Mouse (Mus musculus) testis, adult 2 months (tissue): ENCODE measurements around the gene Ly6g6d. TPM values are rescaled to one million over a fixed set of nuclear protein-coding genes. Genes with fewer than 3 reads are reported as not detected.

ENCODE experiments used
- H3K27ac ChIP-seq: fragments of 200-500 bp; 2 replicates; pipeline ENCODE4 v1.5.1; 2012; ENCODE audit warnings: low read depth, low read length; ENCODE audit not compliant: control insufficient read depth, insufficient read depth
- H3K27me3 ChIP-seq: fragments of 200-500 bp; 2 replicates; pipeline ENCODE4 v1.6.1; 2012; ENCODE audit warnings: mild to moderate bottlenecking, low read length, moderate library complexity; ENCODE audit not compliant: control insufficient read depth, insufficient read depth
- H3K36me3 ChIP-seq: fragments of 200-500 bp; 2 replicates; pipeline ENCODE4 v1.6.1; 2012; ENCODE audit warnings: mild to moderate bottlenecking, low read length; ENCODE audit not compliant: control insufficient read depth, insufficient read depth
- H3K4me1 ChIP-seq: fragments of 200-500 bp; 2 replicates; pipeline ENCODE4 v1.6.1; 2012; ENCODE audit warnings: low read length; ENCODE audit not compliant: control insufficient read depth, insufficient read depth
- H3K4me3 ChIP-seq: fragments of 200-500 bp; 2 replicates; pipeline ENCODE4 v1.5.1; 2012; ENCODE audit warnings: low read depth, mild to moderate bottlenecking, low read length, moderate library complexity, mixed read lengths; ENCODE audit not compliant: control insufficient read depth
- CTCF ChIP-seq: fragments of 200-500 bp; IDR thresholded peaks from 2 replicates; pipeline ENCODE4 v1.5.1; 2012; ENCODE audit warnings: low read depth, mild to moderate bottlenecking, inconsistent platforms, low read length, moderate library complexity; ENCODE audit not compliant: control insufficient read depth, insufficient read depth, insufficient replicate concordance
- POLR2A ChIP-seq: fragments of 200-500 bp; IDR thresholded peaks from 2 replicates; pipeline ENCODE4 v1.6.1; 2012; ENCODE audit warnings: low read depth, mild to moderate bottlenecking, inconsistent platforms, low read length, moderate library complexity; ENCODE audit not compliant: control insufficient read depth
- polyA plus RNA-seq: library from polyadenylated mRNA; depleted of rRNA; stranded (reverse); fragments of >200 nt; gene quantifications from 2 replicates; pipeline ENCODE4 v1.2.3, GENCODE M21; 2012

Ly6g6d gene
- polyA plus RNA-seq, 1 experiment: 0.85 TPM

- no peaks in the 10 kb centered on the region for H3K36me3 ChIP-seq
- TF ChIP-seq POLR2A (no peak), CTCF (no peak)
- H3K27me3 ChIP-seq: no peaks in the 10 kb centered on the region
- H3K4me3 ChIP-seq: no peak overlapping the region
- H3K27ac ChIP-seq: no peak overlapping the region
- H3K4me1 ChIP-seq: peaks cover 2% of the 10 kb centered on the region; the same call in 1 of the 2 replicates
These were observed 45.5 kb downstream of the Ly6g6d start for GRCm38 (mm10) chr17:35032323-35032870.

- Histone ChIP-seq H3K36me3 (no peaks in the 10 kb centered on the region), H3K4me3 (no peak overlapping the region), H3K4me1 (peaks cover 2% of the 10 kb centered on the region; the same call in 1 of the 2 replicates), H3K27ac (no peak overlapping the region), H3K27me3 (no peaks in the 10 kb centered on the region)
- TF ChIP-seq CTCF (no peak), POLR2A (no peak)
These were observed 46.0 kb downstream of the Ly6g6d start for GRCm38 (mm10) chr17:35031880-35032279.

GRCm38 (mm10) chr17:35031272-35031671 lies 46.6 kb downstream of the Ly6g6d start:
- peaks cover 2% of the 10 kb centered on the region; the same call in 1 of the 2 replicates for H3K4me1 ChIP-seq
- TF ChIP-seq POLR2A (no peak), CTCF (no peak)
- H3K36me3 ChIP-seq: no peaks in the 10 kb centered on the region
- H3K4me3 ChIP-seq: no peak overlapping the region
- peak overlapping the region; percentile 3; the same call in 1 of the 2 replicates for H3K27ac ChIP-seq
- H3K27me3 ChIP-seq: no peaks in the 10 kb centered on the region

- H3K27ac ChIP-seq: no peak overlapping the region
- no peak overlapping the region for H3K4me3 ChIP-seq
- no peaks in the 10 kb centered on the region for H3K36me3 ChIP-seq
- TF ChIP-seq CTCF (peak; percentile 48; the same call in 1 of the 2 replicates), POLR2A (no peak)
- peaks cover 2% of the 10 kb centered on the region; the same call in 1 of the 2 replicates for H3K4me1 ChIP-seq
- no peaks in the 10 kb centered on the region for H3K27me3 ChIP-seq
These were observed 48.0 kb downstream of the Ly6g6d start for GRCm38 (mm10) chr17:35029691-35030532.

- Histone ChIP-seq H3K4me3 (no peak overlapping the region), H3K4me1 (peaks cover 2% of the 10 kb centered on the region; the same call in 1 of the 2 replicates), H3K36me3 (no peaks in the 10 kb centered on the region), H3K27me3 (no peaks in the 10 kb centered on the region), H3K27ac (no peak overlapping the region)
- TF ChIP-seq CTCF: no peak
- no peak for TF ChIP-seq POLR2A
These were observed 49.5 kb downstream of the Ly6g6d start for GRCm38 (mm10) chr17:35028315-35028714.

GRCm38 (mm10) chr17:35027277-35028068 lies 50.4 kb downstream of the Ly6g6d start, which contains the start of gene Sapcd1:
Gene Sapcd1, minus strand, starts transcription at chr17:35028016.
- no peaks in the 10 kb centered on the region for H3K36me3 ChIP-seq
- H3K4me1 ChIP-seq: peaks cover 2% of the 10 kb centered on the region; the same call in 1 of the 2 replicates
- H3K27ac ChIP-seq: no peak within 1 kb of the TSS

GRCm38 (mm10) chr17:35026206-35026605 lies 51.7 kb downstream of the Ly6g6d start:
- H3K27ac ChIP-seq: no peak overlapping the region

More at GRCm38 (mm10) chr17:35027277-35028068, 50.4 kb downstream of the Ly6g6d start, which contains the start of gene Sapcd1:
- no peak within 1 kb of the TSS for H3K4me3 ChIP-seq
- no peaks in the 10 kb centered on the region for H3K27me3 ChIP-seq
- no peak for TF ChIP-seq CTCF
- TF ChIP-seq POLR2A: no peak

More at GRCm38 (mm10) chr17:35026206-35026605, 51.7 kb downstream of the Ly6g6d start:
- Histone ChIP-seq H3K4me3 (no peak overlapping the region), H3K27me3 (no peaks in the 10 kb centered on the region), H3K36me3 (no peaks in the 10 kb centered on the region), H3K4me1 (peaks cover 3% of the 10 kb centered on the region)
- no peak for TF ChIP-seq CTCF
- TF ChIP-seq POLR2A: no peak
